Mouse (Mus musculus): ENCODE results near the gene Kif5a.

The Kif5a gene

GRCm38 (mm10) chr10:127288800-127289572, 25.8 kb upstream of the Kif5a start, which contains the start of gene Mbd6:
TSS of gene Mbd6 (minus strand) at chr10:127289018.
- peak; percentile 95 for DNase-seq

GRCm38 (mm10) chr10:127288328-127288799, 25.2 kb upstream of the Kif5a start:
- peak; percentile 66 for DNase-seq

GRCm38 (mm10) chr10:127287936-127288293, 24.8 kb upstream of the Kif5a start:
- DNase-seq = peak; percentile 72

- peak; percentile 58 for DNase-seq
These were observed 24.3 kb upstream of the Kif5a start for GRCm38 (mm10) chr10:127287271-127287935.

GRCm38 (mm10) chr10:127286730-127287129, 23.6 kb upstream of the Kif5a start:
- DNase-seq = peak; percentile 67

- no peak for DNase-seq
These were observed 23.0 kb upstream of the Kif5a start for GRCm38 (mm10) chr10:127286194-127286593.

GRCm38 (mm10) chr10:127285644-127286043, 22.5 kb upstream of the Kif5a start:
- no peak for DNase-seq

GRCm38 (mm10) chr10:127284724-127285500, 21.8 kb upstream of the Kif5a start:
- DNase-seq = no peak

GRCm38 (mm10) chr10:127284105-127284622, 21.0 kb upstream of the Kif5a start:
- DNase-seq = no peak

GRCm38 (mm10) chr10:127282620-127283215, 19.6 kb upstream of the Kif5a start:
- no peak for DNase-seq

GRCm38 (mm10) chr10:127281316-127281715, 18.2 kb upstream of the Kif5a start:
- no peak for DNase-seq

GRCm38 (mm10) chr10:127279730-127280129, 16.6 kb upstream of the Kif5a start:
- no peak for DNase-seq

- no peak for DNase-seq
These were observed 11.3 kb upstream of the Kif5a start for GRCm38 (mm10) chr10:127274261-127275022.

GRCm38 (mm10) chr10:127272371-127272770, 9.2 kb upstream of the Kif5a start:
- no peak for DNase-seq

GRCm38 (mm10) chr10:127269884-127270283, 6.7 kb upstream of the Kif5a start:
- DNase-seq = no peak

- peak; percentile 41 for DNase-seq
These were observed 5.9 kb upstream of the Kif5a start for GRCm38 (mm10) chr10:127269036-127269435.

GRCm38 (mm10) chr10:127268401-127268800, 5.3 kb upstream of the Kif5a start:
- DNase-seq = peak; percentile 34

- peak; percentile 51 for DNase-seq
These were observed 4.2 kb upstream of the Kif5a start for GRCm38 (mm10) chr10:127267318-127267717.

- DNase-seq = peak; percentile 95
These were observed 3.3 kb upstream of the Kif5a start, which contains the start of gene Dctn2 for GRCm38 (mm10) chr10:127266112-127267091. TSS of gene Dctn2 (plus strand) at chr10:127266368.

GRCm38 (mm10) chr10:127265727-127266111, 2.6 kb upstream of the Kif5a start:
- DNase-seq = peak; percentile 65

GRCm38 (mm10) chr10:127264971-127265370, 1.8 kb upstream of the Kif5a start:
- DNase-seq = peak; percentile 48
